24 mouse cellular contexts compared by ENCODE assay signal in the genomic region with DNA sequence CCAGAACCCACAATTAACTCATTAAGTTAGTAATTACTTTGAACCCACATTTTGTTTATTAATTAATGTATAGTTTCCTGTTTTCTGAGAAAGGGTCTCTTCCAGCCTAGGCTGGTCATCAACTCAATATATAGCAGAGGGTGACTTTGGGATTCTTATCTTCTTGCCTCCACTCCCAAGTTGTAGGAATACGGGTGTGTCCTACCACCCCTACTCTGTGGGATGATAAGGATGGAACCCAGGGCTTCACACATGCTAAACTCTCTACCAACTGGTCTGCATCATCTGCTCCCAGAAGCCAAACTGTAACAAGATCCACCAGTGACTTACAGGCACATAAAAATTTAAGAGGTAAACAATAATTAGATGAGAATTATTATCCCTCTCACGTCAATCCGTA. TPM values are rescaled to one million over a fixed set of nuclear protein-coding genes. Genes with fewer than 3 reads are reported as not detected.
DNase-seq lines count a peak whose midpoint lies in the region; ATAC-seq lines count a peak whose summit lies in the region.
"Had no signal": no experiment of that assay in that cellular context is flagged by ENCODE, and none has a peak within 500 bp of the region (broad histone marks: within the 10 kb centered on the region; RNA-seq: fewer than 3 reads in every experiment).

No protein-coding gene starts in this region.

- 47% methylated on average over 3 of the region's 3 CpGs for WGBS in liver, embryonic 12.5 days (ENCODE audit: insufficient replicate concordance)
- WGBS in neural tube, embryonic 14.5 days: 73% methylated on average over 3 of the region's 3 CpGs
- 55% methylated on average over 3 of the region's 3 CpGs for WGBS in neural tube, embryonic 15.5 days

- no peak overlapping the region for H3K9ac ChIP-seq in liver, embryonic 12.5 days
- no peak overlapping the region for H3K9ac ChIP-seq in neural tube, embryonic 14.5 days (replicated peaks; ENCODE audit: low read depth, low read length)
- no peak overlapping the region for H3K9ac ChIP-seq in neural tube, embryonic 15.5 days (replicated peaks)
- H3K9ac ChIP-seq: embryonic facial prominence, embryonic 13.5 days; embryonic facial prominence, embryonic 15.5 days; forebrain, embryonic 12.5 days had no signal

- H3K9me3 ChIP-seq in liver, embryonic 12.5 days (replicated peaks): no peaks in the 10 kb centered on the region
- no peaks in the 10 kb centered on the region for H3K9me3 ChIP-seq in neural tube, embryonic 14.5 days (ENCODE audit: control insufficient read depth, low read length)
- no peaks in the 10 kb centered on the region for H3K9me3 ChIP-seq in neural tube, embryonic 15.5 days (replicated peaks)
- H3K9me3 ChIP-seq: embryonic facial prominence, embryonic 15.5 days; forebrain, embryonic 12.5 days had no signal

- H3K27me3 ChIP-seq in liver, embryonic 12.5 days (replicated peaks): no peaks in the 10 kb centered on the region
- no peaks in the 10 kb centered on the region for H3K27me3 ChIP-seq in neural tube, embryonic 14.5 days (ENCODE audit: control insufficient read depth, insufficient read depth, low read length)
- H3K27me3 ChIP-seq in neural tube, embryonic 15.5 days (replicated peaks): no peaks in the 10 kb centered on the region
- H3K27me3 ChIP-seq: embryonic facial prominence, embryonic 13.5 days; embryonic facial prominence, embryonic 15.5 days; forebrain, embryonic 12.5 days had no signal

- no peaks in the 10 kb centered on the region for H3K36me3 ChIP-seq in liver, embryonic 12.5 days
- H3K36me3 ChIP-seq in neural tube, embryonic 14.5 days (ENCODE audit: control insufficient read depth, insufficient read depth, low read length): no peaks in the 10 kb centered on the region
- no peaks in the 10 kb centered on the region for H3K36me3 ChIP-seq in neural tube, embryonic 15.5 days
- H3K36me3 ChIP-seq: embryonic facial prominence, embryonic 13.5 days; embryonic facial prominence, embryonic 15.5 days; forebrain, embryonic 10.5 days; forebrain, embryonic 12.5 days had no signal

- H3K4me1 ChIP-seq in liver, embryonic 12.5 days: peaks cover 12% of the 10 kb centered on the region; the same call in 1 of the 2 replicates
- H3K4me1 ChIP-seq in neural tube, embryonic 14.5 days (ENCODE audit: control insufficient read depth, insufficient read depth, low read length): no peaks in the 10 kb centered on the region
- no peaks in the 10 kb centered on the region for H3K4me1 ChIP-seq in neural tube, embryonic 15.5 days
- H3K4me1 ChIP-seq: embryonic facial prominence, embryonic 13.5 days; embryonic facial prominence, embryonic 15.5 days; forebrain, embryonic 10.5 days; forebrain, embryonic 12.5 days had no signal

- no peak overlapping the region for H3K4me3 ChIP-seq in liver, embryonic 12.5 days
- no peak overlapping the region for H3K4me3 ChIP-seq in neural tube, embryonic 14.5 days (ENCODE audit: low read depth, low read length)
- no peak overlapping the region for H3K4me3 ChIP-seq in neural tube, embryonic 15.5 days (replicated peaks)
- H3K4me3 ChIP-seq: embryonic facial prominence, embryonic 13.5 days; embryonic facial prominence, embryonic 15.5 days; erythroblast, embryonic 14.5 days; forebrain, embryonic 10.5 days; forebrain, embryonic 12.5 days had no signal

- ATAC-seq in liver, embryonic 12.5 days: peak; percentile 65
- peak; percentile 21; the same call in 1 of the 2 replicates for ATAC-seq in neural tube, embryonic 14.5 days (ENCODE audit: low read depth)
- no peak for ATAC-seq in neural tube, embryonic 15.5 days (ENCODE audit: low FRiP score)
- ATAC-seq: forebrain, embryonic 14.5 days; forebrain, embryonic 16.5 days had no signal

- DNase-seq in liver: no peak
- DNase-seq: adrenal gland, adult 2 months; adrenal gland, postnatal 10 days; adrenal gland, postnatal 25 days; cerebellum, adult 11 months; cerebellum, adult 18-20 months; cerebellum, adult 8-10 months; cerebellum, adult 9-11 months; cerebellum, postnatal 14 days; cerebellum, postnatal 36 days; embryo, embryonic 11 days had no signal

- H3K27ac ChIP-seq in liver, embryonic 12.5 days: no peak overlapping the region
- no peak overlapping the region for H3K27ac ChIP-seq in neural tube, embryonic 14.5 days (ENCODE audit: low read depth, low read length)
- no peak overlapping the region for H3K27ac ChIP-seq in neural tube, embryonic 15.5 days (replicated peaks)
- H3K27ac ChIP-seq: embryonic facial prominence, embryonic 13.5 days; embryonic facial prominence, embryonic 15.5 days; forebrain, embryonic 10.5 days; forebrain, embryonic 12.5 days had no signal

- H3K4me2 ChIP-seq in liver, embryonic 12.5 days: no peak overlapping the region
- H3K4me2 ChIP-seq in neural tube, embryonic 14.5 days (ENCODE audit: low read depth, low read length): no peak overlapping the region
- H3K4me2 ChIP-seq in neural tube, embryonic 15.5 days: no peak overlapping the region
- H3K4me2 ChIP-seq: embryonic facial prominence, embryonic 13.5 days; embryonic facial prominence, embryonic 15.5 days; forebrain, embryonic 12.5 days had no signal

RNA-seq across cellular contexts. Expression of gene Pld1, which starts 14.5 kb away (rescaled TPM):
- 2.6 and 2.8 TPM in 2 replicates for polyA plus RNA-seq in liver, embryonic 12.5 days (2016; fragmentation: Nextera tagmentation; extraction: Ambion mirVana)
- polyA plus RNA-seq in neural tube, embryonic 14.5 days (2014; fragmentation: Nextera tagmentation; extraction: Ambion mirVana): 5.7 and 6.8 TPM in 2 replicates
- 4.0 and 6.1 TPM in 2 replicates for polyA plus RNA-seq in neural tube, embryonic 15.5 days (2015; fragmentation: Nextera tagmentation; extraction: Ambion mirVana)
- polyA plus RNA-seq: erythroblast, embryonic 14.5 days had no signal

RNA-seq across cellular contexts. Expression of gene Tmem212, which starts 27.9 kb away (rescaled TPM):
- polyA plus RNA-seq in liver, embryonic 12.5 days (2016; fragmentation: Nextera tagmentation; extraction: Ambion mirVana): not detected in 2 replicates
- not detected in 2 replicates for polyA plus RNA-seq in neural tube, embryonic 14.5 days (2014; fragmentation: Nextera tagmentation; extraction: Ambion mirVana)
- polyA plus RNA-seq in neural tube, embryonic 15.5 days (2015; fragmentation: Nextera tagmentation; extraction: Ambion mirVana): 0.82 and 0.98 TPM in 2 replicates
- polyA plus RNA-seq: adrenal gland, adult 2 months; brain, embryonic 14.5 days; C2C12; embryonic facial prominence, embryonic 11.5 days; embryonic facial prominence, embryonic 13.5 days; erythroblast, embryonic 14.5 days; forebrain, embryonic 10.5 days; forebrain, embryonic 12.5 days; forebrain, embryonic 14.5 days; forebrain, embryonic 16.5 days had no signal
